Mouse (Mus musculus): ENCODE data around the gene Shroom3.

GRCm38 (mm10) chr5:93008256-93008655, 325.0 kb downstream of the Shroom3 start:
- TF ChIP-seq CTCF (IDR thresholded peaks at IDR 0.05; ENCODE audit: control insufficient read depth, insufficient read depth, insufficient read length) (no peak), MYOD1 (IDR thresholded peaks at IDR 0.05; ENCODE audit: control insufficient read depth, insufficient read length, low read depth) (no peak), CEBPB (IDR thresholded peaks at IDR 0.05; ENCODE audit: low read depth) (no peak)
